Mouse (Mus musculus) spleen, adult 2 months (tissue): ENCODE measurements around the gene Vsig10. TPM values are rescaled to one million over a fixed set of nuclear protein-coding genes. Genes with fewer than 3 reads are reported as not detected.
"Not testable (repeated sequence)": the region's sequence is repeated elsewhere in the genome, so short reads cannot be mapped to it uniquely, and the experiment has no call there.

Source experiments
- DNase-seq, 2 experiments: peaks; one replicate each; pipeline versions ENCODE4 v3.0.0 to v3.0.0-alpha.2; 2012 to 2021; ENCODE audit warnings: low spot score in 2 of 2, low read depth in 1 of 2
- H3K27ac ChIP-seq: fragments of 200-500 bp; 2 replicates; pipeline ENCODE4 v1.5.1; 2012; ENCODE audit warnings: low read length, inconsistent platforms; ENCODE audit not compliant: insufficient read depth
- H3K27me3 ChIP-seq: fragments of 200-500 bp; 2 replicates; pipeline ENCODE4 v1.6.1; 2012; ENCODE audit warnings: mild to moderate bottlenecking, moderate library complexity, low read length, inconsistent platforms; ENCODE audit not compliant: control insufficient read depth, insufficient read depth
- H3K36me3 ChIP-seq: fragments of 200-500 bp; 2 replicates; pipeline ENCODE4 v1.6.1; 2012; ENCODE audit warnings: mild to moderate bottlenecking, low read length, inconsistent platforms; ENCODE audit not compliant: control insufficient read depth, insufficient read depth
- H3K4me1 ChIP-seq: fragments of 200-500 bp; 2 replicates; pipeline ENCODE4 v1.6.1; 2011; ENCODE audit warnings: inconsistent platforms; ENCODE audit not compliant: control insufficient read depth, insufficient read depth, insufficient read length
- H3K4me3 ChIP-seq: fragments of 200-500 bp; 2 replicates; pipeline ENCODE4 v1.5.1; 2011; ENCODE audit warnings: mild to moderate bottlenecking, inconsistent platforms; ENCODE audit not compliant: insufficient read depth, insufficient read length; ENCODE audit errors: extremely low read depth
- CTCF ChIP-seq: fragments of 200-500 bp; IDR thresholded peaks from 2 replicates; pipeline ENCODE4 v1.5.1; 2011; ENCODE audit warnings: mild to moderate bottlenecking, inconsistent platforms; ENCODE audit not compliant: insufficient read depth, insufficient read length, insufficient replicate concordance; ENCODE audit errors: extremely low read depth
- POLR2A ChIP-seq: fragments of 200-500 bp; IDR thresholded peaks from 2 replicates; pipeline ENCODE4 v1.6.1; 2011; ENCODE audit warnings: low read depth, low read length, inconsistent platforms
- WGBS: fragments of 180-500 bp; shearing (Covaris S2); methylation state at CpG from one replicate; pipeline ENCODE4 v1.1.7; 2018; 5-methylcytosine and 5-hydroxymethylcytosine counted together
- polyA plus RNA-seq: library from polyadenylated mRNA; depleted of rRNA; stranded (reverse); fragments of >200 nt; gene quantifications from 2 replicates; pipeline ENCODE4 v1.2.3, GENCODE M21; 2012

Vsig10 gene
- polyA plus RNA-seq, 1 experiment, result 11.0 TPM

DNA sequence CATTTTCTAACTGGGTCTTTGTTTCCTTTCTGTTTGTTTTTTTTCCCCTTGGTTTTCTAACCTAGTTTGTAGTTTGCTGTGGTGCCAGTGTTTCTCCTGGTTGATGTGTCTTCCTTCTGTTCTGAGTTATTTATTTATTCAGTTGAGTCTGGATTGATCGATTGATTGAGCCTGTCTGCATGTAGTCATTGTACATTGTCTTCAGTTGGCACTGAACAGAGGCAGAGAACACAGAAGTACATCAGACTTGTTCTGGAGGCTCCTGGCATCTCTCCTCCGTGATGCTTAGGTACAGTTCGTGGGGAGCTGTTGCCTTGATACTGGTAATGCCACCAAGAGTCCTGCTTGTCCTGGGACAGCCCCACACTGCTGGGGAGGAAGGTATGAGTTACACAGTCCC, 45.9 kb downstream of the Vsig10 start:
- H3K27ac ChIP-seq, result no peak overlapping the region
- H3K36me3 ChIP-seq, result peaks cover 29% of the 10 kb centered on the region
- WGBS, result 86% methylated on average over 3 of the region's 3 CpGs
- H3K4me1 ChIP-seq, result peaks cover 5% of the 10 kb centered on the region; the same call in 1 of the 2 replicates
- H3K27me3 ChIP-seq, result no peaks in the 10 kb centered on the region
- no peak overlapping the region for H3K4me3 ChIP-seq
- TF ChIP-seq POLR2A (no peak), CTCF (no peak)
- DNase-seq, result no peak

DNA sequence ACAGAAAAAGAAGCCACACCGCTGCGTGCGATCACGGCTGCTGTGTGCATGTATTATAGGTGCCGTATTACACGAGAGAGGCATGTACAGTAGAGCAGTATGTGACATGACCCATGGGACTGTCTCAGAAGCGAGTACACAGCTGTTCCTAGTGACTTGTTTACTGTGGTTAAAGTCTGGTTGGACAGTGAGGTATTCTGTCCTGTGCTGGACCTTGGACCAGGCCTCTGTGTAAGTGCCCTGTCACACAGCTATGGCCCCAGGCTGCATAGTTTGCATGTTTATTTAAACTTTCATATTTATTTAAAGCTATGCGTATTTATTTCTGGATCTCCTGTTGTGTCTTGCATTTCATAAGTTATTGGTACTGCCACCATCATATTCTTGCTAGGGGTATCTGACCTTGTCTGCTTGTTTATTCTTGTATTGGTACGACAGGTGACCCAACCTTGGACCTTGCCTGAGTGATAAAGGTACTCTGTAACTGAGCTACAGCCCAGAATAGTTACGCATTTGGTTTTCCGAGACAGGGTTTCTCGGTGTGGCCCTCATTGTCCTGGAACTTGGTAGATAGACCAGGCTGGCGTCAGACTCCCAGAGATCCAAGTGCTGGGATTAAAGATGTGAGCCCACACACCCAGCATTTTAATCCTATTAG, 47.1 kb downstream of the Vsig10 start:
- DNase-seq, result no peak
- H3K4me3 ChIP-seq, result no peak overlapping the region
- no peak for TF ChIP-seq CTCF
- TF ChIP-seq POLR2A, result no peak
- no peak overlapping the region for H3K27ac ChIP-seq
- 97% methylated on average over 13 of the region's 13 CpGs for WGBS
- H3K36me3 ChIP-seq, result peaks cover 31% of the 10 kb centered on the region
- peaks cover 4% of the 10 kb centered on the region; the same call in 1 of the 2 replicates for H3K4me1 ChIP-seq
- H3K27me3 ChIP-seq, result no peaks in the 10 kb centered on the region

DNA sequence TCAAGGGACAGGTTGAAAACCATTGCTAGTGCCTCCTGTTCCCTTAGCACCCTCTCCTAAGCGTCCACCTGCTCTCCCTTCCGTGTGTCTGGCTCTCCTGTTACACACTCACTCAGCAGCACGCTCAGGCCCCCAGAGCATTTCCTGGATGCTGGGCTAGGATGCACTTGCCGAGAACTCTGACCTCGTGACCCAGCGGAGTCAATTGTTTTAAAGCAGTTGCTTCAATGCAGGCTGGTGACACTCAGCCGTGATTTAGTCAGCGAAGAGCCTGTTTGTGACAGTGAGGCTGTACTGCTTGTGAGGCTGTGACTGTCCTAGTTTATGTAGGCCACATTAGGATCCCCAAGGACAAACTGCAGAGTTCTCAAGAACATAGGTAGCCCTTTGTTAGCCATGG, 48.3 kb downstream of the Vsig10 start:
- no peak for DNase-seq
- Histone ChIP-seq H3K27me3 (no peaks in the 10 kb centered on the region), H3K4me3 (no peak overlapping the region), H3K36me3 (peaks cover 42% of the 10 kb centered on the region), H3K27ac (no peak overlapping the region), H3K4me1 (peaks cover 4% of the 10 kb centered on the region; the same call in 1 of the 2 replicates)
- WGBS, result 86% methylated on average over 8 of the region's 8 CpGs
- TF ChIP-seq POLR2A, result no peak
- TF ChIP-seq CTCF, result no peak

DNA sequence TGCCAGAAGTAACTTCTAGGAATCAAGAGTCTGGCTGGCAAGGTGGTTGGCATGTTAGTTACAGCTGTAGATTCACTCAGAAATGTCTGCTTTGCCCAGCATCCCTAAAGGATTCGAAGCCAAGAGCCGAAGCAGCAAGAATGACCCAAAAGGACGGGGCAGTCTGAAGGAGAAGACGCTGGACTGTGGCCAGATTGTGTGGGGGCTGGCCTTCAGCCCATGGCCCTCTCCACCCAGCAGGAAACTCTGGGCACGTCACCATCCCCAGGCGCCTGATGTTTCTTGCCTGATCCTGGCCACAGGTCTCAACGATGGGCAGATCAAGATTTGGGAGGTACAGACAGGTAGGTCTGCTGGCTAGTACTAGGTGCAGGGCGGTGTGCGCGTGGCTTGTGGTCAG, 51.7 kb downstream of the Vsig10 start:
- peaks cover 35% of the 10 kb centered on the region for H3K36me3 ChIP-seq
- no peak overlapping the region for H3K27ac ChIP-seq
- H3K4me1 ChIP-seq, result no peaks in the 10 kb centered on the region
- no peak overlapping the region for H3K4me3 ChIP-seq
- 83% methylated on average over 10 of the region's 10 CpGs for WGBS
- H3K27me3 ChIP-seq, result no peaks in the 10 kb centered on the region
- TF ChIP-seq CTCF, result no peak
- no peak for TF ChIP-seq POLR2A
- DNase-seq, result no peak

DNA sequence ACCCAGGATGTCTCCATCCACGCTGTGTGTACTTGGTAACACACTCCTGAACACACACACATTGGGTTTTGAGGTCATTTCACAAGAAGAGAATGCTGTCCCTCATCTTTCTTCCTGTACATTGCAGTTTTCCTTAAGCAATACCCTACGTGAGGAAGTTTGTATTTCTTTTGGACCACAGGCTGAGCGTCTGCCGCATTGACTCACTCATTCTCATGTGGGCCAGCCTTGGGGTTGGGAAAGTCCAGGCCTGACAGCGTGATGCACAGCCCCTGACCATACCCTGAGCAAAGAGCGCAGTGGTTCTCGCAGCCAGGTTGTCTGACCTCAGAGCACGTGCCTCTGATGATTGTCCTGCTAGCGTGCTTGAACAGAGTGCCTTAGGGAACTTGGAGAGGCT, 54.5 kb downstream of the Vsig10 start:
- no peak overlapping the region for H3K4me3 ChIP-seq
- TF ChIP-seq CTCF (no peak), POLR2A (no peak)
- H3K27ac ChIP-seq, result no peak overlapping the region
- peaks cover 40% of the 10 kb centered on the region for H3K36me3 ChIP-seq
- WGBS, result 93% methylated on average over 9 of the region's 9 CpGs
- no peak for DNase-seq
- H3K27me3 ChIP-seq, result no peaks in the 10 kb centered on the region
- no peaks in the 10 kb centered on the region for H3K4me1 ChIP-seq

GRCm38 (mm10) chr5:117374372-117375049, 55.6 kb downstream of the Vsig10 start:
- WGBS, result 78% methylated on average over 7 of the region's 7 CpGs
- no peak overlapping the region for H3K27ac ChIP-seq
- no peak overlapping the region for H3K4me3 ChIP-seq
- TF ChIP-seq POLR2A (no peak), CTCF (no peak)
- peaks cover 40% of the 10 kb centered on the region for H3K36me3 ChIP-seq
- H3K27me3 ChIP-seq, result no peaks in the 10 kb centered on the region
- no peak for DNase-seq
- no peaks in the 10 kb centered on the region for H3K4me1 ChIP-seq

- no peak for DNase-seq
- TF ChIP-seq POLR2A (no peak), CTCF (no peak)
- H3K36me3 ChIP-seq, result peaks cover 41% of the 10 kb centered on the region
- no peak overlapping the region for H3K4me3 ChIP-seq
- WGBS, result 94% methylated on average over 11 of the region's 11 CpGs
- H3K27ac ChIP-seq, result no peak overlapping the region
- H3K27me3 ChIP-seq, result no peaks in the 10 kb centered on the region
- H3K4me1 ChIP-seq, result no peaks in the 10 kb centered on the region
Measured at GRCm38 (mm10) chr5:117376331-117376761, 57.5 kb downstream of the Vsig10 start.

DNA sequence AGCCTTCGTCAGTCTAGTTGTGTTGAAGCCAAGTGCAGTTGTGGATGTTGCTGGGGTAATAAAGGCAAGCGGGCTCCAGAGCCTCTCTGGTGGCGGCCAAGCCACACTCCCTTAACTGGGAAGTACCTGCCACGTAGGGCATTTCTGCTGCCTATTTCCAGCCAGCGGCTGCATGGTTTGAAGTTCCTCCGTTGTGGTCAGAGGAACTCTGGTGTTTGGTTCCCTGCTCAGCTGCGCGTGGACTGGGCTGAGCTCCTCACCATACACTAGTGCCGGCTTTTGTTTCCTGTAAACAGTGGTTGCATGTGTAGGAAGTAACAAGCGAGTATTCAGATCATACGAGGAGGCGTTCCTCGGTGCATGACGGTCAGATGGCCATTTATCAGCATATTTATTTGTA, 58.8 kb downstream of the Vsig10 start:
- peak in 1 of 2 experiments; percentile 44 for DNase-seq
- not testable (repeated sequence) for H3K27ac ChIP-seq, H3K4me3 ChIP-seq, H3K27me3 ChIP-seq, H3K4me1 ChIP-seq
- 34% methylated on average over 14 of the region's 14 CpGs for WGBS
- H3K36me3 ChIP-seq, result peaks cover 33% of the 10 kb centered on the region
